In the genomic region with DNA sequence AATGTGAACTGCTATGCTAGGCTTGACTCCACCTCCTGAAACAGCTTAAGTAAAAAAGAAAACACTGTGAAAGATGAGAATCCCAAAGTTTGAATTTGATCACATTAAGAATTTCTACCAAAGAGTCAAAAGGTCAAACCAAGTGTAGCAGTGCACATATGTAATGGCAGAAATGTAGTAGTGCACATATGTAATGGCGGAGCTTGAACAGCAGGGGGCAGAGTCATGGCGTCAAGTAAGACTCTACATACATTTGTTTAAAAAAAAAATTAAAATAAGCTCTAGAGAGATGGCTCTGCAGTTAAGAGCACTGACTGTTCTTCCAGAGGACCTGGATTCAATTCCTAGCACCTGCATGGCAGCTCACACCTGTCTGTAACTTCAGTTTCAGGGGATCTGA, we compare ENCODE assay signal across 8 mouse cellular contexts.
DNase-seq lines count a peak whose midpoint lies in the region; ATAC-seq and TF ChIP-seq lines count a peak whose summit lies in the region.

No protein-coding gene starts in this region.

- intact Hi-C loops in left cerebral cortex, postnatal 25 days (cut with DNase I), result no loop called here

- no peak overlapping the region for H3K9ac ChIP-seq in kidney, embryonic 14.5 days (ENCODE audit: low read depth, low read length)
- H3K9ac ChIP-seq in liver, embryonic 14.5 days (replicated peaks), result no peak overlapping the region

- H3K27ac ChIP-seq in kidney, embryonic 14.5 days (ENCODE audit: low read depth, low read length), result no peak overlapping the region
- no peak overlapping the region for H3K27ac ChIP-seq in liver, embryonic 14.5 days

- DNase-seq in kidney, adult 8-10 months, result peak; percentile 8 to 40
- DNase-seq in CD4-positive, CD25-positive, alpha-beta regulatory T cell, adult 2 months (ENCODE audit: low read depth, low spot score), result peak; percentile 75
- DNase-seq in NIH3T3 (ENCODE audit: low read depth), result peak; percentile 75
- peak; percentile 47 for DNase-seq in embryo, embryonic 9.5 days (ENCODE audit: extremely low spot score)
- peak in 1 of 3 experiments; percentile 29 for DNase-seq in liver, embryonic 14.5 days (ENCODE audit: low read depth in 3 of 3, low spot score in 3 of 3)
- DNase-seq in thymus, postnatal 0 days (ENCODE audit: low spot score), result peak; percentile 53
- DNase-seq in left cerebral cortex, postnatal 25 days (ENCODE audit: low spot score in 2 of 2), result no peak

- no peak overlapping the region for H3K4me2 ChIP-seq in kidney, embryonic 14.5 days (replicated peaks; ENCODE audit: low read depth, low read length)
- no peak overlapping the region for H3K4me2 ChIP-seq in liver, embryonic 14.5 days (ENCODE audit: low read depth)

- 32% methylated on average over 2 of the region's 2 CpGs for WGBS in kidney, embryonic 14.5 days
- WGBS in liver, embryonic 14.5 days (ENCODE audit: insufficient replicate concordance), result 5% methylated on average over 2 of the region's 2 CpGs

- no peak for ATAC-seq in kidney, embryonic 14.5 days (ENCODE audit: low FRiP score, low TSS enrichment)
- ATAC-seq in liver, embryonic 14.5 days (ENCODE audit: insufficient read depth), result no peak

- H3K4me3 ChIP-seq in kidney, embryonic 14.5 days (ENCODE audit: low read length), result no peak overlapping the region
- H3K4me3 ChIP-seq in liver, embryonic 14.5 days (ENCODE audit: insufficient read depth in 1 of 2, low read depth in 2 of 2, low read length in 2 of 2), result no peak overlapping the region

- no peaks in the 10 kb centered on the region for H3K4me1 ChIP-seq in kidney, embryonic 14.5 days (ENCODE audit: control insufficient read depth, insufficient read depth, low read length)
- H3K4me1 ChIP-seq in liver, embryonic 14.5 days (replicated peaks; ENCODE audit: control insufficient read depth in 2 of 2, insufficient read depth in 2 of 2, low read length in 1 of 2), result no peaks in the 10 kb centered on the region

- no peak for TF ChIP-seq EP300 in liver, embryonic 14.5 days (IDR thresholded peaks at IDR 0.05; ENCODE audit: low read depth)

- no peaks in the 10 kb centered on the region for H3K9me3 ChIP-seq in kidney, embryonic 14.5 days (ENCODE audit: control insufficient read depth, low read length)
- H3K9me3 ChIP-seq in liver, embryonic 14.5 days (ENCODE audit: control insufficient read depth, low read length), result no peaks in the 10 kb centered on the region

- TF ChIP-seq CTCF in liver, embryonic 14.5 days (IDR thresholded peaks at IDR 0.05; ENCODE audit: low read depth), result peak; percentile 70

- no peaks in the 10 kb centered on the region for H3K36me3 ChIP-seq in kidney, embryonic 14.5 days (ENCODE audit: control insufficient read depth, insufficient read depth, low read length)
- no peaks in the 10 kb centered on the region for H3K36me3 ChIP-seq in liver, embryonic 14.5 days (replicated peaks; ENCODE audit: control insufficient read depth, insufficient read depth, low read depth)

- no peaks in the 10 kb centered on the region for H3K27me3 ChIP-seq in kidney, embryonic 14.5 days (ENCODE audit: control insufficient read depth, insufficient read depth, low read length)
- H3K27me3 ChIP-seq in liver, embryonic 14.5 days (ENCODE audit: control insufficient read depth, insufficient read depth, low read length), result no peaks in the 10 kb centered on the region

Comparison
In these comparisons a context has a peak if more than half of its experiments do, and no peak if none do; other contexts are left out.
1. DNase-seq: peak in kidney, adult 8-10 months (2 of 2), CD4-positive, CD25-positive, alpha-beta regulatory T cell, adult 2 months (single experiment), NIH3T3 (single experiment), embryo, embryonic 9.5 days (single experiment) and thymus, postnatal 0 days (single experiment); none in left cerebral cortex, postnatal 25 days (0 of 2).